Mouse (Mus musculus): ENCODE measurements at regions not wholly inside any gene's neighbourhood (a gene's known extent, or its start where the extent isn't known, plus 50 kb on each side); places are given as distances from the start of the nearest gene placed in this dataset.

GRCm38 (mm10) chr13:117152655-117153054, 55.7 kb upstream of the Emb start:
- no peak for DNase-seq (ENCODE audit: extremely low read depth, low read depth)

- no peak for DNase-seq (ENCODE audit: extremely low read depth, low read depth)
These were observed 64.5 kb upstream of the Emb start for GRCm38 (mm10) chr13:117143828-117144227.

GRCm38 (mm10) chr13:117143255-117143654, 65.1 kb upstream of the Emb start:
- DNase-seq (ENCODE audit: extremely low read depth, low read depth), result no peak

GRCm38 (mm10) chr13:117134352-117134751, 74.0 kb upstream of the Emb start:
- no peak for DNase-seq (ENCODE audit: extremely low read depth, low read depth)

GRCm38 (mm10) chr13:117132123-117132522, 76.2 kb upstream of the Emb start:
- no peak for DNase-seq (ENCODE audit: extremely low read depth, low read depth)

GRCm38 (mm10) chr13:117127813-117128549, 80.4 kb upstream of the Emb start:
- peak; percentile 68 for DNase-seq (ENCODE audit: extremely low read depth, low read depth)

- DNase-seq (ENCODE audit: extremely low read depth, low read depth), result peak; percentile 8
These were observed 81.1 kb upstream of the Emb start for GRCm38 (mm10) chr13:117127116-117127728.

- no peak for DNase-seq (ENCODE audit: extremely low read depth, low read depth)
These were observed 88.7 kb upstream of the Emb start for GRCm38 (mm10) chr13:117119636-117120035.

- no peak for DNase-seq (ENCODE audit: extremely low read depth, low read depth)
These were observed 89.5 kb upstream of the Parp8 start for GRCm38 (mm10) chr13:117114797-117115196.

GRCm38 (mm10) chr13:117112424-117112823, 87.1 kb upstream of the Parp8 start:
- DNase-seq (ENCODE audit: extremely low read depth, low read depth), result no peak

GRCm38 (mm10) chr13:117105151-117105660, 79.9 kb upstream of the Parp8 start:
- DNase-seq (ENCODE audit: extremely low read depth, low read depth), result no peak

GRCm38 (mm10) chr13:117094773-117095172, 69.4 kb upstream of the Parp8 start:
- DNase-seq (ENCODE audit: extremely low read depth, low read depth), result no peak

- DNase-seq (ENCODE audit: extremely low read depth, low read depth), result no peak
These were observed 63.3 kb upstream of the Parp8 start for GRCm38 (mm10) chr13:117088629-117089028.

- no peak for DNase-seq (ENCODE audit: extremely low read depth, low read depth)
These were observed 57.4 kb upstream of the Parp8 start for GRCm38 (mm10) chr13:117082758-117083157.

- DNase-seq (ENCODE audit: extremely low read depth, low read depth), result no peak
These were observed 54.0 kb upstream of the Parp8 start for GRCm38 (mm10) chr13:117079316-117079715.
